Mouse (Mus musculus) kidney, embryonic 16.5 days (tissue): ENCODE results near the gene Tac2. TPM values are rescaled to one million over a fixed set of nuclear protein-coding genes. Genes with fewer than 3 reads are reported as not detected.

ENCODE experiments used
- ATAC-seq: fragments of 200-750 bp; cut with Nextera tagmentation; 2 replicates; pipeline ENCODE4 v1.8.0; 2017; ENCODE audit warnings: moderate TSS enrichment; ENCODE audit not compliant: low FRiP score, low TSS enrichment
- H3K27ac ChIP-seq: fragments of 300-500 bp; sonication (generic); 2 replicates; pipeline ENCODE4 v1.5.1; 2014; ENCODE audit warnings: low read length
- H3K27me3 ChIP-seq: fragments of 300-500 bp; sonication (generic); 2 replicates; pipeline ENCODE4 v1.6.1; 2014; ENCODE audit warnings: low read length, control low read depth, mixed read lengths; ENCODE audit not compliant: insufficient read depth
- H3K36me3 ChIP-seq: fragments of 300-500 bp; sonication (generic); 2 replicates; pipeline ENCODE4 v1.6.1; 2014; ENCODE audit warnings: low read length, control low read depth, mixed read lengths; ENCODE audit not compliant: insufficient read depth
- H3K4me1 ChIP-seq: fragments of 300-500 bp; sonication (generic); 2 replicates; pipeline ENCODE4 v1.6.1; 2014; ENCODE audit warnings: low read length, control low read depth, mixed read lengths; ENCODE audit not compliant: insufficient read depth
- H3K4me2 ChIP-seq: fragments of 300-500 bp; sonication (generic); replicated peaks from 2 replicates; pipeline ENCODE4 v1.6.1; 2014; ENCODE audit warnings: low read depth, low read length
- H3K4me3 ChIP-seq: fragments of 300-500 bp; sonication (generic); 2 replicates; pipeline ENCODE4 v1.5.1; 2014; ENCODE audit warnings: mild to moderate bottlenecking, low read length
- H3K9ac ChIP-seq: fragments of 300-500 bp; sonication (generic); replicated peaks from 2 replicates; pipeline ENCODE4 v1.6.1; 2014; ENCODE audit warnings: low read length
- H3K9me3 ChIP-seq: fragments of 300-500 bp; sonication (generic); 2 replicates; pipeline ENCODE4 v1.6.1; 2016; ENCODE audit warnings: low read length, control low read depth
- WGBS: fragments of 180-500 bp; shearing (Covaris S2); extraction: QIAGEN DNeasy Blood & Tissue Kit; methylation state at CpG from one replicate; pipeline ENCODE4 v1.1.7; 2014; 5-methylcytosine and 5-hydroxymethylcytosine counted together
- polyA plus RNA-seq: library from polyadenylated mRNA; unstranded; fragments of >200 nt; fragmentation: Nextera tagmentation; extraction: Ambion mirVana; gene quantifications from 2 replicates; pipeline ENCODE4 v1.2.1, GENCODE M21; 2015

Tac2 gene
- polyA plus RNA-seq, 1 experiment from 2014 or later: 2.0 TPM

GRCm38 (mm10) chr10:127694636-127695035 is 29.6 kb upstream of the Tac2 start:
- ATAC-seq: no peak
- H3K36me3 ChIP-seq: peaks cover 31% of the 10 kb centered on the region

GRCm38 (mm10) chr10:127695775-127696174 is 28.5 kb upstream of the Tac2 start:
- H3K4me3 ChIP-seq: no peak overlapping the region
- H3K27ac ChIP-seq: no peak overlapping the region
- WGBS: 93% methylated on average over 7 of the region's 7 CpGs
- no peak overlapping the region for H3K4me2 ChIP-seq
- no peak for ATAC-seq
- no peaks in the 10 kb centered on the region for H3K9me3 ChIP-seq
- H3K4me1 ChIP-seq: no peaks in the 10 kb centered on the region
- peaks cover 30% of the 10 kb centered on the region for H3K36me3 ChIP-seq
- no peak overlapping the region for H3K9ac ChIP-seq
- no peaks in the 10 kb centered on the region for H3K27me3 ChIP-seq

More at GRCm38 (mm10) chr10:127694636-127695035, 29.6 kb upstream of the Tac2 start:
- no peak overlapping the region for H3K4me2 ChIP-seq
- H3K27me3 ChIP-seq: no peaks in the 10 kb centered on the region
- H3K4me3 ChIP-seq: no peak overlapping the region
- no peaks in the 10 kb centered on the region for H3K9me3 ChIP-seq
- H3K9ac ChIP-seq: no peak overlapping the region
- no peak overlapping the region for H3K27ac ChIP-seq
- H3K4me1 ChIP-seq: no peaks in the 10 kb centered on the region
- WGBS: 45% methylated on average over 2 of the region's 2 CpGs

GRCm38 (mm10) chr10:127698966-127699365 is 25.3 kb upstream of the Tac2 start:
- Histone ChIP-seq H3K36me3 (peaks cover 15% of the 10 kb centered on the region; the same call in 1 of the 2 replicates), H3K9ac (no peak overlapping the region), H3K4me1 (no peaks in the 10 kb centered on the region), H3K4me3 (no peak overlapping the region), H3K27me3 (no peaks in the 10 kb centered on the region), H3K27ac (no peak overlapping the region), H3K4me2 (no peak overlapping the region), H3K9me3 (no peaks in the 10 kb centered on the region)
- 92% methylated on average over 7 of the region's 7 CpGs for WGBS
- no peak for ATAC-seq

GRCm38 (mm10) chr10:127703299-127703698 is 21.0 kb upstream of the Tac2 start:
- 40% methylated on average over 4 of the region's 4 CpGs for WGBS
- no peak overlapping the region for H3K4me2 ChIP-seq
- H3K36me3 ChIP-seq: peaks cover 7% of the 10 kb centered on the region; the same call in 1 of the 2 replicates
- H3K9ac ChIP-seq: no peak overlapping the region
- no peaks in the 10 kb centered on the region for H3K4me1 ChIP-seq
- no peaks in the 10 kb centered on the region for H3K27me3 ChIP-seq
- no peaks in the 10 kb centered on the region for H3K9me3 ChIP-seq
- H3K4me3 ChIP-seq: no peak overlapping the region
- ATAC-seq: no peak
- no peak overlapping the region for H3K27ac ChIP-seq

- Histone ChIP-seq H3K4me1 (no peaks in the 10 kb centered on the region), H3K36me3 (no peaks in the 10 kb centered on the region), H3K9me3 (no peaks in the 10 kb centered on the region), H3K4me2 (no peak overlapping the region), H3K9ac (no peak overlapping the region), H3K4me3 (no peak overlapping the region), H3K27me3 (no peaks in the 10 kb centered on the region), H3K27ac (no peak overlapping the region)
- 64% methylated on average over 2 of the region's 2 CpGs for WGBS
- no peak for ATAC-seq
These were observed 20.0 kb upstream of the Tac2 start for GRCm38 (mm10) chr10:127704293-127704692.

- no peaks in the 10 kb centered on the region for H3K27me3 ChIP-seq
- no peak within 1 kb of the TSS for H3K9ac ChIP-seq
- H3K4me3 ChIP-seq: no peak within 1 kb of the TSS
- no peak for ATAC-seq
- no peaks in the 10 kb centered on the region for H3K9me3 ChIP-seq
- H3K36me3 ChIP-seq: no peaks in the 10 kb centered on the region
- H3K4me1 ChIP-seq: no peaks in the 10 kb centered on the region
- H3K27ac ChIP-seq: no peak within 1 kb of the TSS
- no peak within 1 kb of the TSS for H3K4me2 ChIP-seq
- 55% methylated on average over 2 of the region's 2 CpGs for WGBS
These were observed 19.5 kb upstream of the Tac2 start, which contains the start of gene Myo1a for GRCm38 (mm10) chr10:127704766-127705220. TSS of gene Myo1a (plus strand) at chr10:127705170.

GRCm38 (mm10) chr10:127705783-127706182 is 18.5 kb upstream of the Tac2 start:
- H3K9me3 ChIP-seq: no peaks in the 10 kb centered on the region
- H3K4me2 ChIP-seq: no peak overlapping the region
- no peak overlapping the region for H3K9ac ChIP-seq
- no peak overlapping the region for H3K27ac ChIP-seq
- 92% methylated on average over 4 of the region's 4 CpGs for WGBS
- H3K36me3 ChIP-seq: no peaks in the 10 kb centered on the region
- no peak overlapping the region for H3K4me3 ChIP-seq
- no peak for ATAC-seq
- no peaks in the 10 kb centered on the region for H3K27me3 ChIP-seq
- peaks cover 5% of the 10 kb centered on the region; the same call in 1 of the 2 replicates for H3K4me1 ChIP-seq

- 77% methylated on average over 7 of the region's 7 CpGs for WGBS
- Histone ChIP-seq H3K4me1 (peaks cover 12% of the 10 kb centered on the region; the same call in 1 of the 2 replicates), H3K9me3 (no peaks in the 10 kb centered on the region), H3K9ac (no peak overlapping the region), H3K4me3 (no peak overlapping the region), H3K27ac (no peak overlapping the region), H3K4me2 (no peak overlapping the region), H3K36me3 (no peaks in the 10 kb centered on the region), H3K27me3 (no peaks in the 10 kb centered on the region)
- ATAC-seq: no peak
These were observed 16.6 kb upstream of the Tac2 start for GRCm38 (mm10) chr10:127707721-127708120.

GRCm38 (mm10) chr10:127708850-127709370 is 15.4 kb upstream of the Tac2 start:
- no peaks in the 10 kb centered on the region for H3K9me3 ChIP-seq
- H3K9ac ChIP-seq: no peak overlapping the region
- WGBS: 84% methylated on average over 3 of the region's 3 CpGs
- H3K4me3 ChIP-seq: no peak overlapping the region
- peaks cover 12% of the 10 kb centered on the region; the same call in 1 of the 2 replicates for H3K4me1 ChIP-seq
- H3K36me3 ChIP-seq: no peaks in the 10 kb centered on the region
- H3K27ac ChIP-seq: no peak overlapping the region
- no peaks in the 10 kb centered on the region for H3K27me3 ChIP-seq
- no peak for ATAC-seq
- no peak overlapping the region for H3K4me2 ChIP-seq

GRCm38 (mm10) chr10:127710331-127710730 is 13.9 kb upstream of the Tac2 start:
- no peak for ATAC-seq
- H3K9me3 ChIP-seq: no peaks in the 10 kb centered on the region
- no peak overlapping the region for H3K27ac ChIP-seq
- H3K27me3 ChIP-seq: no peaks in the 10 kb centered on the region
- H3K36me3 ChIP-seq: no peaks in the 10 kb centered on the region
- no peak overlapping the region for H3K4me2 ChIP-seq
- no peak overlapping the region for H3K4me3 ChIP-seq
- 45% methylated on average over 13 of the region's 13 CpGs for WGBS
- no peak overlapping the region for H3K9ac ChIP-seq
- peaks cover 12% of the 10 kb centered on the region; the same call in 1 of the 2 replicates for H3K4me1 ChIP-seq
